Mouse (Mus musculus) hindbrain, embryonic 10.5 days (tissue): ENCODE data around the gene Aldh16a1. TPM values are rescaled to one million over a fixed set of nuclear protein-coding genes. Genes with fewer than 3 reads are reported as not detected.
A peak's percentile ranks its signal among the peaks of the same experiment; 100 is the strongest.
"Not testable (repeated sequence)": the region's sequence is repeated elsewhere in the genome, so short reads cannot be mapped to it uniquely, and the experiment has no call there.

Experiments
- DNase-seq: peaks from one replicate; pipeline ENCODE4 v3.0.0-alpha.2; 2017; ENCODE audit warnings: low spot score
- H3K27ac ChIP-seq: fragments of 300-500 bp; sonication (generic); 2 replicates; pipeline ENCODE4 v1.5.1; 2016; ENCODE audit warnings: mild to moderate bottlenecking, moderate library complexity
- H3K27me3 ChIP-seq: fragments of 300-500 bp; sonication (generic); 2 replicates; pipeline ENCODE4 v1.6.1; 2016; ENCODE audit warnings: mild to moderate bottlenecking; ENCODE audit not compliant: poor library complexity, insufficient read depth, severe bottlenecking
- H3K36me3 ChIP-seq: fragments of 300-500 bp; sonication (generic); 2 replicates; pipeline ENCODE4 v1.6.1; 2016; ENCODE audit warnings: mild to moderate bottlenecking, moderate library complexity
- H3K4me1 ChIP-seq: fragments of 300-500 bp; sonication (generic); replicated peaks from 2 replicates; pipeline ENCODE4 v1.6.1; 2016; ENCODE audit warnings: mild to moderate bottlenecking
- H3K4me3 ChIP-seq: fragments of 300-500 bp; sonication (generic); 2 replicates; pipeline ENCODE4 v1.5.1; 2016; ENCODE audit warnings: mild to moderate bottlenecking, moderate library complexity
- H3K9me3 ChIP-seq: fragments of 300-500 bp; sonication (generic); 2 replicates; pipeline ENCODE4 v1.6.1; 2016; ENCODE audit warnings: mild to moderate bottlenecking, moderate library complexity
- WGBS: fragments of 180-500 bp; shearing (Covaris S2); methylation state at CpG from one replicate; pipeline ENCODE4 v1.1.7; 2016; 5-methylcytosine and 5-hydroxymethylcytosine counted together
- polyA plus RNA-seq: library from polyadenylated mRNA; unstranded; fragments of >200 nt; fragmentation: Nextera tagmentation; extraction: Ambion mirVana; gene quantifications from 2 replicates; pipeline ENCODE4 v1.2.1, GENCODE M21; 2016

Aldh16a1 gene
- polyA plus RNA-seq, 1 experiment from 2014 or later: 54.5 TPM

GRCm38 (mm10) chr7:45107052-45107645, 47.2 kb downstream of the Aldh16a1 start:
- Histone ChIP-seq H3K4me1 (peaks cover 37% of the 10 kb centered on the region), H3K9me3 (no peaks in the 10 kb centered on the region), H3K36me3 (no peaks in the 10 kb centered on the region), H3K4me3 (no peak overlapping the region), H3K27ac (peak overlapping the region; percentile 62), H3K27me3 (no peaks in the 10 kb centered on the region)
- 48% methylated on average over 5 of the region's 5 CpGs for WGBS
- no peak for DNase-seq

GRCm38 (mm10) chr7:45106441-45106840, 47.9 kb downstream of the Aldh16a1 start:
- H3K27ac ChIP-seq: peak overlapping the region; percentile 62
- 28% methylated on average over 6 of the region's 6 CpGs for WGBS
- peaks cover 37% of the 10 kb centered on the region for H3K4me1 ChIP-seq
- no peaks in the 10 kb centered on the region for H3K27me3 ChIP-seq
- H3K9me3 ChIP-seq: no peaks in the 10 kb centered on the region
- H3K4me3 ChIP-seq: 0 out of 2 replicates have a peak overlapping the region, but pooled peaks have one; percentile 4
- no peaks in the 10 kb centered on the region for H3K36me3 ChIP-seq
- peak; percentile 59 for DNase-seq

- H3K4me1 ChIP-seq: peaks cover 37% of the 10 kb centered on the region
- no peak overlapping the region for H3K4me3 ChIP-seq
- H3K27ac ChIP-seq: peak overlapping the region; percentile 23; the same call in 1 of the 2 replicates
- H3K36me3 ChIP-seq: no peaks in the 10 kb centered on the region
- no peak for DNase-seq
- H3K27me3 ChIP-seq: no peaks in the 10 kb centered on the region
- 87% methylated on average over 8 of the region's 8 CpGs for WGBS
- H3K9me3 ChIP-seq: no peaks in the 10 kb centered on the region
These were observed 48.9 kb downstream of the Aldh16a1 start for GRCm38 (mm10) chr7:45105491-45105890.

- Histone ChIP-seq H3K4me3 (no peak overlapping the region), H3K4me1 (peaks cover 37% of the 10 kb centered on the region), H3K36me3 (no peaks in the 10 kb centered on the region), H3K27me3 (no peaks in the 10 kb centered on the region), H3K27ac (no peak overlapping the region; the same call in 1 of the 2 replicates), H3K9me3 (no peaks in the 10 kb centered on the region)
- DNase-seq: no peak
- WGBS: 87% methylated on average over 5 of the region's 5 CpGs
These were observed 49.4 kb downstream of the Aldh16a1 start for GRCm38 (mm10) chr7:45104941-45105340.

DNA sequence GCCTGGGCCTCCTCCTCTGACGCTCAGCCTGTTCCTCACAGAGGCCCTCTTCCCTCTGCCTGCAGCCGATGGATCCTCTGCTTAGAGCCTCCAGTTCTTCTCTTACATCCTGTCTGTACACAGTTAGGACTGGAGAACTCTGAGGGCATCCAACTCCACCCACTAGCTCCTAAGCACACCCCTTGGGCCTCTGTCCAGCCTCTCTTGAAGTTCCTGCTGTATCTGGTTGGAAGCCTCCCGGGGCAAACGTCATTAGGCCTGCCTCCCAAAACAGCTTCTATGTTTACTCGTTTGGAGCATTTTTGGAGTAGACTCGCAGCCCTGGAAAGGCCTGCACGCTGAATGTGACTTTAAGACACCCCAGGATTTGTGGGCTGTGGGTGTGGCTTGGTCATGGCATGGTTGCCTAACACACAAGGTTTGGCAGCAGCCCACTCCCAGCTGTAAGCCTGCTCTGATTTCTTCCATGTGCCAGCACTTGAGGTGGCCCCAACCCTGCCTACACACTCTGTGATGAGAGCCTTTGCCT, 50.7 kb downstream of the Aldh16a1 start, which contains the start of gene Fcgrt:
TSS of gene Fcgrt (minus strand) at position 200 of the 529 bp plus-strand sequence.
- Histone ChIP-seq H3K4me1 (peaks cover 37% of the 10 kb centered on the region), H3K36me3 (no peaks in the 10 kb centered on the region), H3K27ac (peak within 1 kb of the TSS; percentile 70), H3K4me3 (peak within 1 kb of the TSS; percentile 11; the same call in 1 of the 2 replicates), H3K9me3 (no peaks in the 10 kb centered on the region), H3K27me3 (no peaks in the 10 kb centered on the region)
- DNase-seq: no peak
- WGBS: 73% methylated on average over 7 of the region's 7 CpGs

DNA sequence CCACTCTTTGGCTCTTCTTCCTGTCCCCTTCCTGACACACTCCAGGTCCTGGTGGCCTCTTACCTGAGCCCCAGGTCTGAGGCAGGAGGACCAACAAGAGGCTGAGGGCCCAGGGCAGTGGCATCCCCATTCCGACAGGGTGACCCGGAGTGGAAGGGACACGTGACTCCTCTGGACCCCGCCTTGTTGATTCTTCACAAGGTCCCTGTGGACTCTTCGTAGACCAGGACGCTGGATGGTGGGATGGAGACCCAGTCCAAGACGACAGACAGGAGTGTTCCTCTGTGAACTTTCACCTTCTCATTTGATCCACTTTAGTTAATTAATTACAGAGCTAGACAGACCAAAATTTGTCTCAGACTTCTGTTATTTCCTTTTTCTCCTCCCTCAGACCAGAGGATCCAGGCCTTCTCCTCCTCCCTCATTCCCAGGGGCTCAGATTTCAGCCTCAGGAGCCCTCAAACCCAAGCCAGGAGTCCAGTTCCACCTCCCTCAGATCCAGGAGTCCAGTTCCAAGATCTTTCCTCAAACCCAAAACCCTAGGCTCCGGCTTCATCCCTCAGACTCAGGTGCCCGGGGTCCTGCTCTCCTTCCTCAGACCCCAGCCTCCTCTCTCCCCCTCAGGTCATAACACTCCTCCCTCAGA, 51.3 kb downstream of the Aldh16a1 start:
- H3K4me3 ChIP-seq: peak overlapping the region; percentile 11; the same call in 1 of the 2 replicates
- WGBS: 81% methylated on average over 9 of the region's 9 CpGs

GRCm38 (mm10) chr7:45102441-45102840, 51.9 kb downstream of the Aldh16a1 start:
- Histone ChIP-seq H3K36me3 (no peaks in the 10 kb centered on the region), H3K9me3 (no peaks in the 10 kb centered on the region), H3K4me1 (peaks cover 37% of the 10 kb centered on the region), H3K4me3 (no peak overlapping the region), H3K27me3 (no peaks in the 10 kb centered on the region), H3K27ac (no peak overlapping the region)
- 88% methylated on average over 11 of the region's 11 CpGs for WGBS
- DNase-seq: no peak

More for the DNA sequence above, 51.3 kb downstream of the Aldh16a1 start:
- H3K27ac ChIP-seq: peak overlapping the region; percentile 70
- H3K9me3 ChIP-seq: no peaks in the 10 kb centered on the region
- H3K4me1 ChIP-seq: peaks cover 37% of the 10 kb centered on the region
- no peaks in the 10 kb centered on the region for H3K36me3 ChIP-seq
- H3K27me3 ChIP-seq: no peaks in the 10 kb centered on the region
- DNase-seq: no peak

- Histone ChIP-seq H3K9me3 (no peaks in the 10 kb centered on the region), H3K4me1 (peaks cover 20% of the 10 kb centered on the region), H3K36me3 (no peaks in the 10 kb centered on the region), H3K27me3 (no peaks in the 10 kb centered on the region), H3K4me3 (no peak overlapping the region), H3K27ac (no peak overlapping the region)
- no peak for DNase-seq
- WGBS: 95% methylated on average over 6 of the region's 6 CpGs
These were observed 54.3 kb downstream of the Aldh16a1 start for GRCm38 (mm10) chr7:45100046-45100445.

DNA sequence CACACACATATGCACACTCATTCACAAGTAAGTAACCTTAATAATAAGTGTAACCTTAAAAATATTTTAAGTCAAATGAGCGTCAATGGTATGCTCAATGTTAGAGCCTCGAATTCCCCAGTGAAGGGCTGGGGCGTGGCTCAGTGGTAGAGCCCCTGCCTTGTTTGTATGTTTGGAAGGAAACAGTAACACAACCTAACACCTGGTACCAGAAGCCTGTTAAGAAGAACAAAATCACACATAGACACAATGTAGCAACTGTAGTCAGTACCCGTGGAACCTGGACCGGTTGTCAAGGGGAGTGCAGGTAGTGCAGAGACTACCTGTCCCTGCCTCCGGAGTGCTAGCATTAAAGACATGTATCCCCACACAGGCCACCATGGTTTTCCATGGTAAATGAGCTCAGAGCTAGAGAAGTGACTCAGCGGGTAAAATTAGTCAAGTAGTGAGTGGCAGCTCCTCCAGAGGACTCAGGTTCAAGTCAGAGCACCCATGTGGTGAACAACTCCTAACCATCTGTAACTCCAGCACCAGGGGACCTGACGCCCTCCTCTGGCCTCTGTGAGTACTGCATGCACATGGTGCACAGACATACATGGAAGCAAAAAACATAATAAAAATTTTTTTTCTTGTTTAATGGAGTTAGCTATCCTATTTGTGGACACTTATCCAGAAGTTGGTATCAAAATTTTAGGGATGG, 55.7 kb downstream of the Aldh16a1 start:
- Histone ChIP-seq H3K4me1 (peaks cover 14% of the 10 kb centered on the region), H3K4me3 (no peak overlapping the region), H3K27ac (no peak overlapping the region), H3K9me3 (no peaks in the 10 kb centered on the region), H3K36me3 (no peaks in the 10 kb centered on the region), H3K27me3 (no peaks in the 10 kb centered on the region)
- no peak for DNase-seq
- 88% methylated on average over 8 of the region's 8 CpGs for WGBS

- H3K4me1 ChIP-seq: peaks cover 15% of the 10 kb centered on the region
- no peaks in the 10 kb centered on the region for H3K9me3 ChIP-seq
- WGBS: 72% methylated on average over 6 of the region's 6 CpGs
- DNase-seq: no peak
- no peak overlapping the region for H3K27ac ChIP-seq
- H3K27me3 ChIP-seq: no peaks in the 10 kb centered on the region
- no peaks in the 10 kb centered on the region for H3K36me3 ChIP-seq
- H3K4me3 ChIP-seq: no peak overlapping the region
These were observed 56.9 kb downstream of the Aldh16a1 start for GRCm38 (mm10) chr7:45097479-45097878.

DNA sequence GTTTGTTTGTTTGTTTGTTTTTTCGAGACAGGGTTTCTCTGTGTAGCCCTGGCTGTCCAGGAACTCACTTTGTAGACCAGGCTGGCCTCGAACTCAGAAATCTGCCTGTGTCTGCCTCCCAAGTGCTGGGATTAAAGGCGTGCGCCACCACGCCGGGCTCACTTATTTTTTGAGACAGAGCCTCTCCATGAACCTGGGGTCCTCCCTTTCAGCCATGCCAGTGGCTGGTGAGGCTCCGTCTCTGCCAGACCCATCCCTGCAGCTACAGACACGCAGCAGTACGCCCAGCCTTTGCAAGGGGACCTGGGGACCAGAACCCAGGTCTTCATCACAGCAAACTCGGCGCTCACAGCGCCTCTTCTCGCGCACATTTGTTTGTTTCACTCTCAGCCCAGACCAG, 58.4 kb downstream of the Aldh16a1 start:
- H3K36me3 ChIP-seq, H3K9me3 ChIP-seq, H3K27ac ChIP-seq, DNase-seq, H3K27me3 ChIP-seq, H3K4me3 ChIP-seq: not testable (repeated sequence)
- 93% methylated on average over 14 of the region's 14 CpGs for WGBS
- H3K4me1 ChIP-seq: peaks cover 27% of the 10 kb centered on the region

DNA sequence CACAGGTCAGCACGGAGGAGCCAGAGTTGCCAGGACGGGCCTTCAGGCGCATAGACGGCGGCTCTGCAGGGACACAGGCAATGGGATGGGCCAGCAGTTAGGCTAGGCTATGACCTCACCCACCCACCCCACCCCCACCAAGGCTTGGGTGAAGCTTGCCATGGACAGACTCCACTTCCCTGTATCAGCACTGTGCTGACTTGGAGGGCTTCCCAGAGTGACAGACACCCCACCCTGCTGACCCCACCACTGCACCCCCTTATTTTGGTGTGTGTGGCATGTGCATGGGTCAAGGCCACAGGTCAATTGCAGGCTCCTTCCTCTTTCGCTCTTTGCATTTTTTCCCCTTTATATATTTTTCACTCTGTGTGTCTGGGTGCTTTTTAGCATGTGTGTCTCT, 59.0 kb downstream of the Aldh16a1 start:
- Histone ChIP-seq H3K4me1 (peaks cover 33% of the 10 kb centered on the region), H3K36me3 (no peaks in the 10 kb centered on the region), H3K4me3 (no peak overlapping the region), H3K27ac (0 out of 2 replicates have a peak overlapping the region, but pooled peaks have one; percentile 29), H3K9me3 (no peaks in the 10 kb centered on the region), H3K27me3 (peaks cover 11% of the 10 kb centered on the region)
- WGBS: 86% methylated on average over 6 of the region's 6 CpGs
- DNase-seq: no peak

DNA sequence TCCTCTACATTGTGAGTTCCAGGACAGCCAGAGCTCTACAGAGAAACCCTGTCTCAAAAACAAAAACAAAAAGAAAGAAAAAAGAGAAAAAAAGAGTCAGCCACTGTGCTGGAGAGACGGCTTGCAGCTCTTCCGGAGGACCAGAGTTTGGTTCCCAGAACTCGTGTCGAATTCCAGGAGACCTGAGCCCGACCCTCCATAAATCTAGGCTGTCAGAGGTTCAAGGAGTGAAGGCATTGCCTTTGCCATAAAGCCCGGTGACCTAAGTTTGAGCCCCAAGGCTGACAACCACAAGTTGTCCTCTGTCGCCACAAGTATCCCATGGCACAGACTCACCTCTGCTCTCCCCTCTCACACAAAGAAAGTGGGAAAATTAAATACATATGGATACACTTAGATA, 60.3 kb downstream of the Aldh16a1 start:
- H3K4me3 ChIP-seq: no peak overlapping the region
- DNase-seq: no peak
- H3K4me1 ChIP-seq: peaks cover 33% of the 10 kb centered on the region
- 54% methylated on average over 7 of the region's 7 CpGs for WGBS
- no peaks in the 10 kb centered on the region for H3K36me3 ChIP-seq
- no peaks in the 10 kb centered on the region for H3K9me3 ChIP-seq
- H3K27me3 ChIP-seq: peaks cover 11% of the 10 kb centered on the region
- H3K27ac ChIP-seq: no peak overlapping the region
